ENCODE assay signal across 8 mouse cellular contexts in genomic region chr8:83737852-83738562, GRCm38 (mm10). TPM values are rescaled to one million over a fixed set of nuclear protein-coding genes. Genes with fewer than 3 reads are reported as not detected.
DNase-seq lines count a peak whose midpoint lies in the region; ATAC-seq and TF ChIP-seq lines count a peak whose summit lies in the region.

No protein-coding gene starts in this region.

- H3K36me3 ChIP-seq in forebrain, postnatal 0 days (ENCODE audit: insufficient read depth), result no peaks in the 10 kb centered on the region
- no peaks in the 10 kb centered on the region for H3K36me3 ChIP-seq in forebrain, embryonic 13.5 days (ENCODE audit: poor library complexity, severe bottlenecking)

- H3K9ac ChIP-seq in forebrain, postnatal 0 days, result no peak overlapping the region
- H3K9ac ChIP-seq in forebrain, embryonic 13.5 days, result no peak overlapping the region

- no peak overlapping the region for H3K27ac ChIP-seq in forebrain, postnatal 0 days (ENCODE audit: low read depth, low read length)
- H3K27ac ChIP-seq in forebrain, embryonic 13.5 days, result no peak overlapping the region

- H3K4me3 ChIP-seq in forebrain, postnatal 0 days (ENCODE audit: low read depth, low read length), result no peak overlapping the region
- H3K4me3 ChIP-seq in forebrain, embryonic 13.5 days, result no peak overlapping the region

- H3K4me2 ChIP-seq in forebrain, postnatal 0 days (ENCODE audit: low read depth), result no peak overlapping the region
- H3K4me2 ChIP-seq in forebrain, embryonic 13.5 days, result no peak overlapping the region

- WGBS in forebrain, postnatal 0 days, result 82% methylated on average over 4 of the region's 4 CpGs
- 75% methylated on average over 4 of the region's 4 CpGs for WGBS in forebrain, embryonic 13.5 days

- no peak for TF ChIP-seq CTCF in forebrain, postnatal 0 days (IDR thresholded peaks at IDR 0.05; ENCODE audit: low read depth)

- H3K27me3 ChIP-seq in forebrain, postnatal 0 days (ENCODE audit: insufficient read depth, low read length), result peaks cover 16% of the 10 kb centered on the region
- H3K27me3 ChIP-seq in forebrain, embryonic 13.5 days, result peaks cover 39% of the 10 kb centered on the region

- H3K4me1 ChIP-seq in forebrain, postnatal 0 days (ENCODE audit: insufficient read depth), result no peaks in the 10 kb centered on the region
- peaks cover 12% of the 10 kb centered on the region for H3K4me1 ChIP-seq in forebrain, embryonic 13.5 days

- no peak for ATAC-seq in forebrain, postnatal 0 days
- ATAC-seq in forebrain, embryonic 13.5 days, result no peak
- ATAC-seq in megakaryocyte progenitor cell, adult 5-6 weeks (replicated peaks; ENCODE audit: poor library complexity), result peak; percentile 42

- no peaks in the 10 kb centered on the region for H3K9me3 ChIP-seq in forebrain, postnatal 0 days (ENCODE audit: low read length)
- H3K9me3 ChIP-seq in forebrain, embryonic 13.5 days (replicated peaks), result no peaks in the 10 kb centered on the region

- peak; percentile 20 for DNase-seq in forebrain, postnatal 0 days
- peak; percentile 68 for DNase-seq in ZHBTc4 (ENCODE audit: low read depth, low spot score)
- DNase-seq in heart, adult 9 months (ENCODE audit: low spot score in 2 of 2), result peak; percentile 85 to 89
- DNase-seq in kidney, postnatal 14 days, result peak; percentile 81
- DNase-seq in left cerebral cortex, adult 11 months (ENCODE audit: low spot score), result no peak
- no peak for DNase-seq in layer of hippocampus, adult 9-10 months (ENCODE audit: low spot score)

RNA-seq across cellular contexts. Expression of gene Adgre5, which starts 3.1 kb away (rescaled TPM):
- total RNA-seq in forebrain, postnatal 0 days (2014; rRNA removed), result 9.2 and 9.9 TPM in 2 replicates
- polyA plus RNA-seq in forebrain, postnatal 0 days (2015; fragmentation: Nextera tagmentation; extraction: Ambion mirVana), result 6.7 and 9.2 TPM in 2 replicates
- polyA plus RNA-seq in forebrain, embryonic 13.5 days (2015; fragmentation: Nextera tagmentation; extraction: Ambion mirVana), result 6.7 and 7.2 TPM in 2 replicates
- total RNA-seq in megakaryocyte progenitor cell, adult 5-6 weeks (2015), result 27.1 and 29.1 TPM in 2 replicates
- total RNA-seq in megakaryocyte progenitor cell, adult 5-6 weeks (2017), result 19.8 and 30.2 TPM in 2 replicates

RNA-seq across cellular contexts. Expression of gene Ddx39, which starts 23.0 kb away (rescaled TPM):
- total RNA-seq in forebrain, postnatal 0 days (2014; rRNA removed), result 54.1 and 58.4 TPM in 2 replicates
- 76.3 and 79.5 TPM in 2 replicates for polyA plus RNA-seq in forebrain, postnatal 0 days (2015; fragmentation: Nextera tagmentation; extraction: Ambion mirVana)
- 183 and 200 TPM in 2 replicates for polyA plus RNA-seq in forebrain, embryonic 13.5 days (2015; fragmentation: Nextera tagmentation; extraction: Ambion mirVana)
- total RNA-seq in megakaryocyte progenitor cell, adult 5-6 weeks (2015), result 119 and 139 TPM in 2 replicates
- total RNA-seq in megakaryocyte progenitor cell, adult 5-6 weeks (2017), result 121 and 131 TPM in 2 replicates

RNA-seq across cellular contexts. Expression of gene Pkn1, which starts 39.0 kb away (rescaled TPM):
- total RNA-seq in forebrain, postnatal 0 days (2014; rRNA removed), result 70.8 and 72.6 TPM in 2 replicates
- 18.5 and 25.2 TPM in 2 replicates for polyA plus RNA-seq in forebrain, postnatal 0 days (2015; fragmentation: Nextera tagmentation; extraction: Ambion mirVana)
- 25.6 and 26.7 TPM in 2 replicates for polyA plus RNA-seq in forebrain, embryonic 13.5 days (2015; fragmentation: Nextera tagmentation; extraction: Ambion mirVana)
- total RNA-seq in megakaryocyte progenitor cell, adult 5-6 weeks (2015), result 31.5 and 31.6 TPM in 2 replicates
- total RNA-seq in megakaryocyte progenitor cell, adult 5-6 weeks (2017), result 62.5 and 78.8 TPM in 2 replicates

Comparison
In these comparisons a context has a peak if more than half of its experiments do, and no peak if none do; other contexts are left out.
1. DNase-seq: peak in forebrain, postnatal 0 days (single experiment), ZHBTc4 (single experiment), heart, adult 9 months (2 of 2) and kidney, postnatal 14 days (single experiment); none in left cerebral cortex, adult 11 months (single experiment) and layer of hippocampus, adult 9-10 months (single experiment).